In the genomic region with DNA sequence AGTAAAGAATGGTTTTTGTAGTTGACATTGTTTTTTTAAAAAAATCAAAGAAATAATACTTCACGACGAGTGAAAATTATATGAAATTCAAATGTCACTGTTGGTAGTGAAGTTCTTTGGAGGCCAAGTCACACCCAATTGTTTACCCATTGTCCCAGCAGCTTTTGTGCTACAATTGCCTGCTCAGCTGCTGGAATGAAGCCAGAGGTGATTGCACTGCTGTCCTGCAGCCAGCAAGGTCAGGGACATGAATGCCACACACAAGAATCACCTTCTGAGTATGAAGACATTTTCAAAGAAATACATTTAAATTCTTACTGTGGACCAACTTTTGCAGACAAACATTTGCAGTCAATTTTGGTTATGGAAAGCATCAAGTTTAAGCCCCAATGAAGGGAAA, we compare ENCODE assay signal across 14 mouse cellular contexts.
DNase-seq lines count a peak whose midpoint lies in the region; ATAC-seq lines count a peak whose summit lies in the region.
"Had no signal": no experiment of that assay in that cellular context is flagged by ENCODE, and none has a peak within 500 bp of the region (broad histone marks: within the 10 kb centered on the region; RNA-seq: fewer than 3 reads in every experiment).

No protein-coding gene starts in this region.

- H3K9me3 ChIP-seq in heart, embryonic 12.5 days (replicated peaks), result no peaks in the 10 kb centered on the region
- H3K9me3 ChIP-seq: embryonic facial prominence, embryonic 15.5 days; limb, embryonic 13.5 days had no signal

- 78% methylated on average over 2 of the region's 2 CpGs for WGBS in heart, embryonic 12.5 days

- no peaks in the 10 kb centered on the region for H3K36me3 ChIP-seq in heart, embryonic 12.5 days
- H3K36me3 ChIP-seq: embryonic facial prominence, embryonic 15.5 days; limb, embryonic 13.5 days had no signal

- H3K4me2 ChIP-seq in heart, embryonic 12.5 days, result no peak overlapping the region
- H3K4me2 ChIP-seq: embryonic facial prominence, embryonic 15.5 days; limb, embryonic 13.5 days had no signal

- no peaks in the 10 kb centered on the region for H3K4me1 ChIP-seq in heart, embryonic 12.5 days (replicated peaks)
- H3K4me1 ChIP-seq: embryonic facial prominence, embryonic 15.5 days; limb, embryonic 13.5 days had no signal

- no peak for ATAC-seq in heart, embryonic 12.5 days (ENCODE audit: insufficient number of reproducible peaks, low FRiP score)
- ATAC-seq: forebrain, postnatal 0 days; Patski had no signal

- intact Hi-C loops in heart, postnatal 14 days (cut with DNase I), result no loop called here
- intact Hi-C loops in left cerebral cortex, postnatal 25 days (cut with DNase I), result no loop called here

- H3K27ac ChIP-seq in heart, embryonic 12.5 days (ENCODE audit: poor library complexity, severe bottlenecking), result no peak overlapping the region
- H3K27ac ChIP-seq: embryonic facial prominence, embryonic 15.5 days; limb, embryonic 13.5 days had no signal

- H3K9ac ChIP-seq in heart, embryonic 12.5 days, result no peak overlapping the region
- H3K9ac ChIP-seq: embryonic facial prominence, embryonic 15.5 days; forebrain, postnatal 0 days; limb, embryonic 13.5 days had no signal

- peak; percentile 35 for DNase-seq in heart, adult 8-10 months (ENCODE audit: low spot score)
- peak; percentile 37 for DNase-seq in retina, postnatal 1 day
- no peak for DNase-seq in retina, embryonic 14.5 days (ENCODE audit: low spot score)
- DNase-seq in heart, postnatal 14 days, result peak; percentile 46 to 64
- no peak for DNase-seq in left cerebral cortex, postnatal 25 days (ENCODE audit: low spot score in 2 of 2)
- no peak for DNase-seq in gastrocnemius, postnatal 4 days (ENCODE audit: low spot score in 2 of 2)
- no peak for DNase-seq in urinary bladder, postnatal 14 days (ENCODE audit: low spot score)
- DNase-seq: forebrain, postnatal 0 days; right cerebral cortex, postnatal 4 days; thymus, postnatal 14 days had no signal

- no peaks in the 10 kb centered on the region; the same call in 1 of the 2 replicates for H3K27me3 ChIP-seq in heart, embryonic 12.5 days (replicated peaks)
- H3K27me3 ChIP-seq: embryonic facial prominence, embryonic 15.5 days had no signal

- H3K4me3 ChIP-seq in heart, embryonic 12.5 days, result no peak overlapping the region
- H3K4me3 ChIP-seq: embryonic facial prominence, embryonic 15.5 days; limb, embryonic 13.5 days had no signal

Comparison
In these comparisons a context has a peak if more than half of its experiments do, and no peak if none do; other contexts are left out.
1. DNase-seq: peak in heart, adult 8-10 months (single experiment), retina, postnatal 1 day (single experiment) and heart, postnatal 14 days (2 of 2); none in retina, embryonic 14.5 days (single experiment), left cerebral cortex, postnatal 25 days (0 of 2), gastrocnemius, postnatal 4 days (0 of 2) and urinary bladder, postnatal 14 days (single experiment).